ENCODE assay signal across 22 mouse cellular contexts in genomic region chr3:32888886-32889285, GRCm38 (mm10).
"Had no signal": no experiment of that assay in that cellular context is flagged by ENCODE, and none has a peak within 500 bp of the region (broad histone marks: within the 10 kb centered on the region; RNA-seq: fewer than 3 reads in every experiment).

No protein-coding gene starts in this region.

- H3K27ac ChIP-seq: lung, embryonic 15.5 days; macrophage; midbrain, embryonic 13.5 days; midbrain, embryonic 15.5 days; neural tube, embryonic 13.5 days; neural tube, embryonic 15.5 days; stomach, embryonic 15.5 days; stomach, postnatal 0 days had no signal

- H3K4me3 ChIP-seq: lung, embryonic 15.5 days; megakaryocyte, embryonic 14.5 days; midbrain, embryonic 13.5 days; midbrain, embryonic 15.5 days; myocyte; neural tube, embryonic 13.5 days; neural tube, embryonic 15.5 days; stomach, embryonic 15.5 days had no signal

- H3K4me2 ChIP-seq: lung, embryonic 15.5 days; midbrain, embryonic 11.5 days; midbrain, embryonic 13.5 days; midbrain, embryonic 15.5 days; neural tube, embryonic 13.5 days; neural tube, embryonic 15.5 days; stomach, embryonic 15.5 days had no signal

- DNase-seq: lung, adult 2 months; lung, postnatal 14 days; lung, postnatal 36 days; retina, postnatal 1 day; right cerebral cortex, adult 18-20 months; right cerebral cortex, postnatal 25 days; right cerebral cortex, postnatal 4 days; thymus, adult 2 months; thymus, postnatal 25 days; thymus, postnatal 4 days had no signal

- H3K27me3 ChIP-seq: lung, embryonic 15.5 days; megakaryocyte, embryonic 14.5 days; midbrain, embryonic 13.5 days; midbrain, embryonic 15.5 days; neural tube, embryonic 13.5 days; neural tube, embryonic 15.5 days; stomach, embryonic 15.5 days had no signal

- H3K9ac ChIP-seq: lung, embryonic 15.5 days; midbrain, embryonic 13.5 days; midbrain, embryonic 15.5 days; neural tube, embryonic 13.5 days; neural tube, embryonic 15.5 days; stomach, embryonic 15.5 days had no signal

- H3K36me3 ChIP-seq: lung, embryonic 15.5 days; midbrain, embryonic 15.5 days; stomach, embryonic 15.5 days had no signal

- H3K4me1 ChIP-seq: lung, embryonic 15.5 days; megakaryocyte, embryonic 14.5 days; midbrain, embryonic 13.5 days; midbrain, embryonic 15.5 days; neural tube, embryonic 13.5 days; neural tube, embryonic 15.5 days; stomach, embryonic 15.5 days had no signal

- H3K9me3 ChIP-seq: lung, embryonic 15.5 days; midbrain, embryonic 13.5 days; midbrain, embryonic 15.5 days; neural tube, embryonic 13.5 days; neural tube, embryonic 15.5 days; stomach, embryonic 15.5 days had no signal

- ATAC-seq: lung, postnatal 0 days; midbrain, embryonic 13.5 days; midbrain, embryonic 15.5 days had no signal
